Mouse (Mus musculus) liver, postnatal 0 days (tissue): ENCODE data around the gene Rasal2. TPM values are rescaled to one million over a fixed set of nuclear protein-coding genes. Genes with fewer than 3 reads are reported as not detected.

ENCODE experiments used
- ATAC-seq: fragments of 200-750 bp; cut with Nextera tagmentation; 2 replicates; pipeline ENCODE4 v1.8.0; 2017; ENCODE audit warnings: mild to moderate bottlenecking, moderate library complexity
- DNase-seq: peaks from one replicate; pipeline ENCODE4 v3.0.0-alpha.2; 2016
- H3K27ac ChIP-seq: fragments of 300-500 bp; sonication (generic); 2 replicates; pipeline ENCODE4 v1.5.1; 2014; ENCODE audit warnings: antibody characterized with exemption, moderate library complexity, mild to moderate bottlenecking, low read depth
- H3K27me3 ChIP-seq: fragments of 300-500 bp; sonication (generic); 2 replicates; pipeline ENCODE4 v1.6.1; 2014; ENCODE audit warnings: low read length, control low read depth, mixed read lengths; ENCODE audit not compliant: insufficient read depth
- H3K36me3 ChIP-seq: fragments of 300-500 bp; sonication (generic); replicated peaks from 2 replicates; pipeline ENCODE4 v1.6.1; 2014; ENCODE audit warnings: mild to moderate bottlenecking, control low read depth, low read length, moderate library complexity, mixed read lengths; ENCODE audit not compliant: insufficient read depth
- H3K4me1 ChIP-seq: fragments of 300-500 bp; sonication (generic); 2 replicates; pipeline ENCODE4 v1.6.1; 2014; ENCODE audit warnings: antibody characterized with exemption, mild to moderate bottlenecking, control low read depth; ENCODE audit not compliant: insufficient read depth
- H3K4me2 ChIP-seq: fragments of 300-500 bp; sonication (generic); 2 replicates; pipeline ENCODE4 v1.6.1; 2014; ENCODE audit warnings: low read depth, mild to moderate bottlenecking, low read length, moderate library complexity, mixed read lengths
- H3K4me3 ChIP-seq: fragments of 300-500 bp; sonication (generic); 2 replicates; pipeline ENCODE4 v1.5.1; 2014; ENCODE audit warnings: low read depth, low read length
- H3K9ac ChIP-seq: fragments of 300-500 bp; sonication (generic); replicated peaks from 2 replicates; pipeline ENCODE4 v1.6.1; 2014; ENCODE audit warnings: mild to moderate bottlenecking, moderate library complexity
- H3K9me3 ChIP-seq: fragments of 300-500 bp; sonication (generic); 2 replicates; pipeline ENCODE4 v1.6.1; 2016; ENCODE audit warnings: mild to moderate bottlenecking, control low read depth, low read length, mixed read lengths
- CTCF ChIP-seq: sonication (generic); IDR thresholded peaks from 2 replicates; pipeline ENCODE4 v1.5.1; 2016; ENCODE audit warnings: antibody characterized with exemption, low read depth
- EP300 ChIP-seq: IDR thresholded peaks from 2 replicates; pipeline ENCODE4 v1.6.1; 2016; ENCODE audit warnings: antibody characterized with exemption, low read depth, mild to moderate bottlenecking
- WGBS: fragments of 180-500 bp; shearing (Covaris S2); extraction: QIAGEN DNeasy Blood & Tissue Kit; methylation state at CpG from one replicate; pipeline ENCODE4 v1.1.7; 2014; ENCODE audit not compliant: insufficient replicate concordance; 5-methylcytosine and 5-hydroxymethylcytosine counted together
- polyA plus RNA-seq: library from polyadenylated mRNA; unstranded; fragments of >200 nt; fragmentation: Nextera tagmentation; extraction: Ambion mirVana; gene quantifications from 2 replicates; pipeline ENCODE4 v1.2.1, GENCODE M21; 2015

Rasal2 gene
- polyA plus RNA-seq, 1 experiment from 2014 or later = 10.7 TPM

DNA sequence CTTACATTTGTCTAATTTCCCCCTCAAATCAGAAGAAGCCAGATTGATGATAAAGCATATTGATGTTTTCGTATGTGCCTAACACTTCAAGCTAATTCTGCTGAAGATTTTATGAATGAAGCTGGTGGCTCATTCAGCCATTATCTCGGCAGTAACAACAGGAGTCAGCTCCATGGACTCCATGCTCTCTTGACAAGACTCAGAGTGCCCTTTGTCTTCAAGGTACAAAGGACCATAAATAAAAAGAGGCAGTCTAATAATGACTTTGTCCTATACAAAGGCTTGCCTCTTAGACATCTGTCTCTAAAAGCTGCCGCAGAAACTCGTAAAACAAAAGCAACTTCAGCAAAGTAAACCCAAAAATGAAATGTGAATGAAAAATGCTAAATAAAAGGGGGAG lies 24.4 kb downstream of the Rasal2 start:
- Histone ChIP-seq H3K27me3 (no peaks in the 10 kb centered on the region), H3K9me3 (no peaks in the 10 kb centered on the region), H3K27ac (no peak overlapping the region), H3K4me3 (no peak overlapping the region), H3K9ac (no peak overlapping the region), H3K4me1 (no peaks in the 10 kb centered on the region), H3K36me3 (no peaks in the 10 kb centered on the region), H3K4me2 (no peak overlapping the region)
- DNase-seq (no peak), ATAC-seq (no peak)
- WGBS = 71% methylated on average over 4 of the region's 4 CpGs
- no peak for TF ChIP-seq CTCF
- TF ChIP-seq EP300 = no peak

DNA sequence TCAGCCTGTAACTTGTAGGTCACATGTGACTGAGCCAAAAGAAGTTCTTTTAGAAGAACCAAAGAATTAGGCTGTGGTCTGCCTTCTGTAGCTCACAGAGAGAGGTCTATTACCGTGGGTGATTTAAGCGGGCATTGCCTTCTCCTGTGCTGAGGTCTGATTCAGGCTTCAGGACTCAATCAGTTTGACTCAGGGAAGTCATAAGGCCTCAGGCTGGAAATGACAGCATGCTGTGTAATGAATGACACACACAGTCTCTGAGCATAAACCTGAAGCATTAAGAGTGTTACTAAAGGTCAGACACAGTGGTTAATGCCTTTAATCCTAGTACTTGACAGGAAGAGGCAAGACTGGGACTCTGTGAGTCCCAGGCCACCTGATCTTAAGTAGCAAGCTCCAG lies 31.7 kb downstream of the Rasal2 start:
- ATAC-seq = no peak
- Histone ChIP-seq H3K4me1 (no peaks in the 10 kb centered on the region), H3K36me3 (no peaks in the 10 kb centered on the region), H3K27ac (no peak overlapping the region), H3K9me3 (no peaks in the 10 kb centered on the region), H3K27me3 (no peaks in the 10 kb centered on the region), H3K9ac (no peak overlapping the region), H3K4me2 (no peak overlapping the region), H3K4me3 (no peak overlapping the region)
- DNase-seq = no peak
- TF ChIP-seq EP300 (no peak), CTCF (no peak)
- WGBS = 70% methylated on average over 2 of the region's 2 CpGs

DNA sequence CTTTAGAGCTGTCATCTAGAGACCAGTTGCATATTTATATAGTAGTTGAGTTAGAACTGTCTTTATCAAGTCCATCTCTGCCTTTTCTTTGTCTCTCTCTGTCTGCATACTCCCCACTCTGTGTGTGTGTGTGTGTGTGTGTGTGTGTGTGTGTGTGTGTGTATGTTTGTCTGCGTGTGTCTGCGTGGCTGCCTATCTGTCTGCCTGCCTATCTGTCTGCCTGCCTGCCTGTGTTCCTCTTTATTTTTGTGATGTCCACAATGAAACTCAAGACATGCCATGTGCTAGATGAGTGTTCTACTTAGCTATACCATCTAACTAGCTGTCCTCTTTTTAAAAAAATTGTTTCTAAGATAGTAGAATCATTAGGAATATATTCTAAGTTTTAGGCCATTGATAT lies 42.0 kb downstream of the Rasal2 start:
- Histone ChIP-seq H3K4me3 (no peak overlapping the region), H3K4me2 (no peak overlapping the region), H3K9ac (no peak overlapping the region), H3K36me3 (no peaks in the 10 kb centered on the region), H3K27me3 (no peaks in the 10 kb centered on the region), H3K4me1 (no peaks in the 10 kb centered on the region), H3K9me3 (no peaks in the 10 kb centered on the region), H3K27ac (no peak overlapping the region)
- no peak for DNase-seq
- ATAC-seq = no peak
- WGBS = 56% methylated on average over 2 of the region's 2 CpGs
- no peak for TF ChIP-seq CTCF
- TF ChIP-seq EP300 = no peak

DNA sequence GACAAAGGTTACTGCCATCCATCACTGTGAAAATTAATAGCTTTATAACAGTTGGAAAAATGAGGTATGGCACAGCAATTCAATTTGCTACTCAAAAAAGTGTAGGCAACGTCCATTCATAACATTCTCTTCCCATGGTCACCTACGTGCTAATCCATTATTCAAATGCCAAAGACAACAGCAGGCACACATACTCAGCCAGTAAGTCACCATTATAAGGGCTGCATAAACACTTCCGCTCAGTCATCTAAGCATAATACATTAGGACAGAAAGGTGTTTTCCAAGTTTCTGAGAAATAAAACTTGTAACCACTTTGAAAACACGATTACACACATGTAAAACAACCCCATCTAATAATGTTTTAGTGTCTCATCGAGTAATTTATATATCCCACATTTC lies 44.1 kb downstream of the Rasal2 start:
- H3K27ac ChIP-seq = no peak overlapping the region
- H3K9me3 ChIP-seq = no peaks in the 10 kb centered on the region
- ATAC-seq (no peak), DNase-seq (no peak)
- no peak overlapping the region for H3K4me2 ChIP-seq
- TF ChIP-seq CTCF (no peak), EP300 (no peak)
- H3K4me3 ChIP-seq = no peak overlapping the region
- H3K4me1 ChIP-seq = no peaks in the 10 kb centered on the region
- WGBS = 73% methylated on average over 5 of the region's 5 CpGs
- H3K27me3 ChIP-seq = no peaks in the 10 kb centered on the region
- H3K9ac ChIP-seq = no peak overlapping the region
- no peaks in the 10 kb centered on the region for H3K36me3 ChIP-seq

DNA sequence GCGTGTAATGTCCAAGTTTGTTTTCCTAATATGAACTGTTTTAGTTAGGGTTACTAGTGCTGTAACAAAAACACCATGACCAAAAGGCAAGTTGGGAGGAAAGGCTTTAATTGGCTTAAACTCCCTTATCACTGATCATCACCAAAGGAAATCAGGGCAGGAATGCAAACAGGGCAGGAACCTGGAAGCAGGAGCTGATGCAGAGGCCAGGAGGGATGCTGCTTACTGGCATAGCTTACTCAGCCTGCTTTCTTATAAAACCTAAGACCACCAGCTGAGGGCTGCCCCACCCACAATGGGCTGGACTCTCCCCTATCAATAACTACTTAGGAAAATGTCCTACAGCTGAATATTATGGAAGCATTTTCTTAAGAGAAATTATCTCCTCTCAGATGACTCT lies 65.7 kb downstream of the Rasal2 start:
- DNase-seq = no peak
- Histone ChIP-seq H3K9ac (no peak overlapping the region), H3K27me3 (no peaks in the 10 kb centered on the region), H3K4me1 (no peaks in the 10 kb centered on the region), H3K9me3 (no peaks in the 10 kb centered on the region), H3K4me3 (no peak overlapping the region), H3K27ac (no peak overlapping the region), H3K4me2 (no peak overlapping the region), H3K36me3 (no peaks in the 10 kb centered on the region)
- ATAC-seq = no peak
- 77% methylated on average over 1 of the region's 1 CpGs for WGBS
- no peak for TF ChIP-seq CTCF
- no peak for TF ChIP-seq EP300

DNA sequence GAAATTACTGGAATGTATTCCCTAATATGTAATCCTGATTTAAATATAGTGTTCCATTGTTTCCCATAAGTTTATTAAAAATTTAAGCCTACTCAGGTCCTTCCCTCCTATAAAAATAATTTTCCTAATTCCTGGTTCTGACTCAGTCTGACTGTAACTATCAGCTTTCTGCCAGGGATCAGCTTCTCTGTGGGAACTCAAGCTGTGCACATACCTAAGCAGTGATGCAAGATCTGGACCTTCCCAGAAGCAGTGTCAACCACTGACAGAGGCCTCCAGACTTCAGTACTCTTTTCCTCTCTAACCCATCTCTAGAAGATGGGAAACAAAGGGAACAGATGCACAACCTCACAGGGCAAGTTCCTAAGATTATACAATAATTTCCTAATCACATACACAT lies 68.9 kb downstream of the Rasal2 start:
- H3K36me3 ChIP-seq = no peaks in the 10 kb centered on the region
- TF ChIP-seq EP300 = no peak
- TF ChIP-seq CTCF = no peak
- no peaks in the 10 kb centered on the region for H3K4me1 ChIP-seq
- no peak overlapping the region for H3K9ac ChIP-seq
- no peaks in the 10 kb centered on the region for H3K27me3 ChIP-seq
- ATAC-seq = no peak
- no peak for DNase-seq
- no peak overlapping the region for H3K4me3 ChIP-seq
- no peak overlapping the region for H3K27ac ChIP-seq
- H3K4me2 ChIP-seq = no peak overlapping the region
- H3K9me3 ChIP-seq = no peaks in the 10 kb centered on the region

DNA sequence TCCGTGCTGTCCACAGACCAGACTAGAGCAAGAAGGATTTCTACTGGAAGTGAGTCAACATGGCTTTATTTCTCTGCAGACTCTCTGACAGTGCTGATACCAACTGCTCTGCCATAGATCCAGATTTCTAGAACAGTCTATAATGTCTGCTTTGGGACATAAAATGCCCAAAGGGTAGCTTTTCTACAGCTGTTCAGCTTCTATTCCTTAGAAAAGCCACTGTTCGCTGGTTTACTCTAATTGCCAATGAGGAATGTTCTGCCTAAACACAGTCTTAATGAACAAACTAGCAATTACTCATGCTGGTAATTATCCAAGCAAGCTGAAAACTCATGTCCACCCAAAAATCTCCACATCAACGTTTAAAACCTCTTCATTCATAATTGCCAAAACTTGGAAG lies 77.6 kb downstream of the Rasal2 start:
- no peak overlapping the region for H3K4me3 ChIP-seq
- no peak for ATAC-seq

More for the DNA sequence above, 77.6 kb downstream of the Rasal2 start:
- Histone ChIP-seq H3K9me3 (no peaks in the 10 kb centered on the region), H3K4me2 (no peak overlapping the region), H3K9ac (no peak overlapping the region), H3K27ac (no peak overlapping the region), H3K36me3 (no peaks in the 10 kb centered on the region), H3K4me1 (no peaks in the 10 kb centered on the region), H3K27me3 (no peaks in the 10 kb centered on the region)
- WGBS = 69% methylated on average over 3 of the region's 3 CpGs
- TF ChIP-seq CTCF (no peak), EP300 (no peak)
- DNase-seq = no peak
